Mouse (Mus musculus): ENCODE results near the gene Neurog1. TPM values are rescaled to one million over a fixed set of nuclear protein-coding genes. Genes with fewer than 3 reads are reported as not detected.

Neurog1 gene
- 3.1 and 6.7 TPM in 2 replicates for polyA plus RNA-seq (2015; fragmentation: Nextera tagmentation; extraction: Ambion mirVana)

- Histone ChIP-seq H3K9ac (replicated peaks) (0 out of 2 replicates have a peak within 1 kb of the TSS, but pooled peaks have one; percentile 26), H3K4me1 (peaks cover 16% of the 10 kb centered on the region), H3K27ac (replicated peaks) (no peak within 1 kb of the TSS)
Observed at GRCm38 (mm10) chr13:56251924-56252619, at the start of gene Neurog1. TSS of gene Neurog1 (minus strand) at chr13:56252163.

GRCm38 (mm10) chr13:56299336-56299735 lies 47.4 kb upstream of the Neurog1 start:
- H3K4me1 ChIP-seq, result peaks cover 21% of the 10 kb centered on the region
- WGBS, result 95% methylated on average over 11 of the region's 11 CpGs
- no peak overlapping the region for H3K27ac ChIP-seq (replicated peaks)
- no peak overlapping the region for H3K4me3 ChIP-seq
- no peak overlapping the region for H3K9ac ChIP-seq (replicated peaks)
- no peak overlapping the region for H3K4me2 ChIP-seq (replicated peaks)
- no peaks in the 10 kb centered on the region for H3K9me3 ChIP-seq
- H3K36me3 ChIP-seq, result no peaks in the 10 kb centered on the region
- ATAC-seq (replicated peaks), result no peak
- peaks cover 34% of the 10 kb centered on the region for H3K27me3 ChIP-seq

More at GRCm38 (mm10) chr13:56251924-56252619, at the start of gene Neurog1:
- Histone ChIP-seq H3K4me2 (replicated peaks) (peak within 1 kb of the TSS; percentile 62), H3K9me3 (no peaks in the 10 kb centered on the region), H3K4me3 (peak within 1 kb of the TSS; percentile 37), H3K36me3 (no peaks in the 10 kb centered on the region), H3K27me3 (peaks cover 93% of the 10 kb centered on the region)
- WGBS, result 1% methylated on average over 65 of the region's 65 CpGs
- peak; percentile 82 for ATAC-seq (replicated peaks)

GRCm38 (mm10) chr13:56296659-56297020 lies 44.7 kb upstream of the Neurog1 start:
- Histone ChIP-seq H3K27ac (replicated peaks) (no peak overlapping the region), H3K4me3 (peak overlapping the region; percentile 42), H3K4me1 (peaks cover 21% of the 10 kb centered on the region), H3K9ac (replicated peaks) (no peak overlapping the region), H3K9me3 (no peaks in the 10 kb centered on the region), H3K4me2 (replicated peaks) (peak overlapping the region; percentile 74), H3K27me3 (peaks cover 48% of the 10 kb centered on the region), H3K36me3 (no peaks in the 10 kb centered on the region)
- ATAC-seq (replicated peaks), result no peak
- 6% methylated on average over 8 of the region's 8 CpGs for WGBS

GRCm38 (mm10) chr13:56295943-56296658 lies 44.1 kb upstream of the Neurog1 start, which contains the start of gene Cxcl14:
TSS of gene Cxcl14 (minus strand) at chr13:56296551.
- Histone ChIP-seq H3K9me3 (no peaks in the 10 kb centered on the region), H3K9ac (replicated peaks) (peak within 1 kb of the TSS; percentile 29), H3K4me3 (peak within 1 kb of the TSS; percentile 42), H3K27ac (replicated peaks) (no peak within 1 kb of the TSS), H3K36me3 (no peaks in the 10 kb centered on the region), H3K27me3 (peaks cover 48% of the 10 kb centered on the region), H3K4me1 (peaks cover 21% of the 10 kb centered on the region), H3K4me2 (replicated peaks) (peak within 1 kb of the TSS; percentile 74)
- ATAC-seq (replicated peaks), result peak; percentile 80
- WGBS, result under 1% methylated on average over 68 of the region's 76 CpGs

- H3K27me3 ChIP-seq, result peaks cover 48% of the 10 kb centered on the region
- peak overlapping the region; percentile 29; the same call in 1 of the 2 replicates for H3K9ac ChIP-seq (replicated peaks)
- 5% methylated on average over 13 of the region's 13 CpGs for WGBS
- H3K4me3 ChIP-seq, result peak overlapping the region; percentile 42
- H3K4me2 ChIP-seq (replicated peaks), result peak overlapping the region; percentile 74
- H3K36me3 ChIP-seq, result no peaks in the 10 kb centered on the region
- ATAC-seq (replicated peaks), result no peak
- peaks cover 21% of the 10 kb centered on the region for H3K4me1 ChIP-seq
- no peak overlapping the region for H3K27ac ChIP-seq (replicated peaks)
- H3K9me3 ChIP-seq, result no peaks in the 10 kb centered on the region
Observed at GRCm38 (mm10) chr13:56295586-56295942, 43.6 kb upstream of the Neurog1 start.

- H3K4me2 ChIP-seq (replicated peaks), result peak overlapping the region; percentile 74; the same call in 1 of the 2 replicates
- H3K27me3 ChIP-seq, result peaks cover 48% of the 10 kb centered on the region
- 5% methylated on average over 10 of the region's 10 CpGs for WGBS
- peaks cover 21% of the 10 kb centered on the region for H3K4me1 ChIP-seq
- no peaks in the 10 kb centered on the region for H3K9me3 ChIP-seq
- H3K9ac ChIP-seq (replicated peaks), result no peak overlapping the region
- no peaks in the 10 kb centered on the region for H3K36me3 ChIP-seq
- no peak for ATAC-seq (replicated peaks)
- H3K27ac ChIP-seq (replicated peaks), result no peak overlapping the region
- peak overlapping the region; percentile 42; the same call in 1 of the 2 replicates for H3K4me3 ChIP-seq
Observed at GRCm38 (mm10) chr13:56294908-56295307, 42.9 kb upstream of the Neurog1 start.

- Histone ChIP-seq H3K27me3 (peaks cover 20% of the 10 kb centered on the region), H3K4me1 (peaks cover 12% of the 10 kb centered on the region), H3K9me3 (no peaks in the 10 kb centered on the region), H3K9ac (replicated peaks) (no peak overlapping the region), H3K36me3 (no peaks in the 10 kb centered on the region), H3K4me2 (replicated peaks) (no peak overlapping the region), H3K27ac (replicated peaks) (no peak overlapping the region), H3K4me3 (no peak overlapping the region)
- WGBS, result 75% methylated on average over 6 of the region's 6 CpGs
- no peak for ATAC-seq (replicated peaks)
Observed at GRCm38 (mm10) chr13:56289998-56290397, 38.0 kb upstream of the Neurog1 start.

GRCm38 (mm10) chr13:56289261-56289660 lies 37.3 kb upstream of the Neurog1 start:
- Histone ChIP-seq H3K27ac (replicated peaks) (no peak overlapping the region), H3K4me3 (no peak overlapping the region), H3K4me1 (peaks cover 10% of the 10 kb centered on the region), H3K9me3 (no peaks in the 10 kb centered on the region), H3K9ac (replicated peaks) (no peak overlapping the region), H3K27me3 (peaks cover 13% of the 10 kb centered on the region), H3K36me3 (no peaks in the 10 kb centered on the region), H3K4me2 (replicated peaks) (no peak overlapping the region)
- ATAC-seq (replicated peaks), result no peak
- 62% methylated on average over 11 of the region's 11 CpGs for WGBS

GRCm38 (mm10) chr13:56288601-56289000 lies 36.6 kb upstream of the Neurog1 start:
- no peak for ATAC-seq (replicated peaks)
- WGBS, result 35% methylated on average over 4 of the region's 4 CpGs
- Histone ChIP-seq H3K27me3 (peaks cover 7% of the 10 kb centered on the region), H3K9ac (replicated peaks) (no peak overlapping the region), H3K4me3 (no peak overlapping the region), H3K4me1 (peaks cover 10% of the 10 kb centered on the region), H3K4me2 (replicated peaks) (no peak overlapping the region), H3K9me3 (no peaks in the 10 kb centered on the region), H3K36me3 (no peaks in the 10 kb centered on the region), H3K27ac (replicated peaks) (no peak overlapping the region)

GRCm38 (mm10) chr13:56287091-56287490 lies 35.1 kb upstream of the Neurog1 start:
- peak overlapping the region; percentile 12 for H3K27ac ChIP-seq (replicated peaks)
- no peak overlapping the region for H3K4me3 ChIP-seq
- no peaks in the 10 kb centered on the region for H3K36me3 ChIP-seq
- no peaks in the 10 kb centered on the region for H3K9me3 ChIP-seq
- peaks cover 10% of the 10 kb centered on the region for H3K4me1 ChIP-seq
- WGBS, result 37% methylated on average over 9 of the region's 9 CpGs
- H3K4me2 ChIP-seq (replicated peaks), result no peak overlapping the region
- ATAC-seq (replicated peaks), result 0 out of 2 replicates have a peak, but pooled peaks have one; percentile 23
- H3K9ac ChIP-seq (replicated peaks), result no peak overlapping the region
- no peaks in the 10 kb centered on the region for H3K27me3 ChIP-seq

- no peak overlapping the region for H3K9ac ChIP-seq (replicated peaks)
- H3K9me3 ChIP-seq, result no peaks in the 10 kb centered on the region
- no peaks in the 10 kb centered on the region for H3K4me1 ChIP-seq
- H3K4me3 ChIP-seq, result no peak overlapping the region
- ATAC-seq (replicated peaks), result no peak
- no peaks in the 10 kb centered on the region for H3K27me3 ChIP-seq
- no peak overlapping the region for H3K27ac ChIP-seq (replicated peaks)
- H3K36me3 ChIP-seq, result no peaks in the 10 kb centered on the region
- WGBS, result 86% methylated on average over 13 of the region's 13 CpGs
- H3K4me2 ChIP-seq (replicated peaks), result no peak overlapping the region
Observed at GRCm38 (mm10) chr13:56283321-56283720, 31.4 kb upstream of the Neurog1 start.

GRCm38 (mm10) chr13:56280356-56280755 lies 28.4 kb upstream of the Neurog1 start:
- Histone ChIP-seq H3K9me3 (no peaks in the 10 kb centered on the region), H3K36me3 (no peaks in the 10 kb centered on the region), H3K27ac (replicated peaks) (no peak overlapping the region), H3K9ac (replicated peaks) (no peak overlapping the region), H3K4me3 (no peak overlapping the region), H3K4me2 (replicated peaks) (no peak overlapping the region), H3K27me3 (no peaks in the 10 kb centered on the region), H3K4me1 (no peaks in the 10 kb centered on the region)
- 79% methylated on average over 6 of the region's 6 CpGs for WGBS
- ATAC-seq (replicated peaks), result no peak

Data from forebrain, embryonic 15.5 days (tissue).